Mouse (Mus musculus): Measurements from ENCODE around the gene Trmt112. TPM values are rescaled to one million over a fixed set of nuclear protein-coding genes. Genes with fewer than 3 reads are reported as not detected.

Trmt112 gene
- polyA plus RNA-seq, 2 experiments = 163 to 164 TPM

DNA sequence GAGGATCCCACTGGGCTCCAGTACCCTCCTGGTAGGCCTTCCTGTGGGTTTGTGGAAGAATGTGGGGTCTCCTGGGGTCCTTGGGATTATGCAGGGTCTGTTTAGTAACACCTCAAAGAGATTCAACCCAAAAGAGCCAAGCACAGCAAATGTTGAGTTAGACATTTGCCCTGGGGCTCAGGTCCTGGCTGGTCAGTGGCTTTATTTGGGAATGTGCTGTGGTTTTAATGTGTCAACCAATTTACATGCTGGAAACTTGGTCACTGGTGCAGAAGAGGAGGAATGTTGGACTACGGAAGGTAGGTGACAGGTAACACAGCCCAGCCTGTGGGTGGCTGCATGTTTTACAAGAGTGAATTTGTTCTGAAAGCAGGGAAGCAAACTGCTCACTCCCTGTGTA, 6.5 kb upstream of the Trmt112 start:
- Histone ChIP-seq H3K27me3 (ENCODE audit: control insufficient read depth, insufficient read depth, low read length) (no peaks in the 10 kb centered on the region), H3K4me3 (replicated peaks; ENCODE audit: low read length) (no peak overlapping the region), H3K4me2 (replicated peaks; ENCODE audit: low read depth, low read length, severe bottlenecking) (no peak overlapping the region), H3K36me3 (ENCODE audit: control insufficient read depth, insufficient read depth, low read length) (peaks cover 22% of the 10 kb centered on the region; the same call in 1 of the 2 replicates), H3K9ac (ENCODE audit: low read depth, low read length, severe bottlenecking) (no peak overlapping the region), H3K9me3 (ENCODE audit: control insufficient read depth, low read length) (no peaks in the 10 kb centered on the region), H3K27ac (replicated peaks; ENCODE audit: low read depth, low read length) (no peak overlapping the region), H3K4me1 (ENCODE audit: control insufficient read depth, insufficient read depth, low read length) (peaks cover 7% of the 10 kb centered on the region)
- no peak for TF ChIP-seq POLR2A (IDR thresholded peaks at IDR 0.05; ENCODE audit: borderline replicate concordance, extremely low read depth, insufficient read depth, insufficient read length)
- 82% methylated on average over 1 of the region's 1 CpGs for WGBS
- ATAC-seq (ENCODE audit: low FRiP score, low read depth) = no peak
- DNase-seq (ENCODE audit: low spot score) = no peak

DNA sequence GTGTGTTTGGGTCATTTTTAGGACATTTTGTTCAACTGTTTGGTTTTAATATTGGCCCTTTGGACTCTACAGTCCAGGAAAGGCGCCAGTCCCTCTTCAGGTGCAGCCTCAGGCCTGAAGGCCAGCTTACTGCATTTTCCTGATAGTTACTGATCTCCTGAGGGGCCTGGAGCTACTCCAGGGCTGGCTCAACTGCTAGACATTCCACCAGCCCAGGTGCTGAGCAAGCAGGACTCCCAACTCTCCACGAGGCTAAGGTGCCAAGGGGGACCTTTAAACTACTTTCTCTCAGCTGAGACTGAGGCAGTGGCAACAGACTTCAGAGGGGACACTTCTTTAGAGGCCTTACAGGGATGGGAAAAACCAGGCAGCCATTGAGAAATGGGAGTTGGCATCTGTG, 4.7 kb upstream of the Trmt112 start:
- Histone ChIP-seq H3K4me2 (replicated peaks; ENCODE audit: low read depth, low read length, severe bottlenecking) (no peak overlapping the region), H3K9ac (ENCODE audit: low read depth, low read length, severe bottlenecking) (no peak overlapping the region), H3K27me3 (ENCODE audit: control insufficient read depth, insufficient read depth, low read length) (no peaks in the 10 kb centered on the region), H3K4me3 (replicated peaks; ENCODE audit: low read length) (no peak overlapping the region), H3K4me1 (ENCODE audit: control insufficient read depth, insufficient read depth, low read length) (peaks cover 12% of the 10 kb centered on the region), H3K36me3 (ENCODE audit: control insufficient read depth, insufficient read depth, low read length) (peaks cover 22% of the 10 kb centered on the region; the same call in 1 of the 2 replicates), H3K9me3 (ENCODE audit: control insufficient read depth, low read length) (no peaks in the 10 kb centered on the region), H3K27ac (replicated peaks; ENCODE audit: low read depth, low read length) (no peak overlapping the region)
- DNase-seq (ENCODE audit: low spot score) (no peak), ATAC-seq (ENCODE audit: low FRiP score, low read depth) (no peak)
- no peak for TF ChIP-seq POLR2A (IDR thresholded peaks at IDR 0.05; ENCODE audit: borderline replicate concordance, extremely low read depth, insufficient read depth, insufficient read length)
- 77% methylated on average over 2 of the region's 2 CpGs for WGBS

DNA sequence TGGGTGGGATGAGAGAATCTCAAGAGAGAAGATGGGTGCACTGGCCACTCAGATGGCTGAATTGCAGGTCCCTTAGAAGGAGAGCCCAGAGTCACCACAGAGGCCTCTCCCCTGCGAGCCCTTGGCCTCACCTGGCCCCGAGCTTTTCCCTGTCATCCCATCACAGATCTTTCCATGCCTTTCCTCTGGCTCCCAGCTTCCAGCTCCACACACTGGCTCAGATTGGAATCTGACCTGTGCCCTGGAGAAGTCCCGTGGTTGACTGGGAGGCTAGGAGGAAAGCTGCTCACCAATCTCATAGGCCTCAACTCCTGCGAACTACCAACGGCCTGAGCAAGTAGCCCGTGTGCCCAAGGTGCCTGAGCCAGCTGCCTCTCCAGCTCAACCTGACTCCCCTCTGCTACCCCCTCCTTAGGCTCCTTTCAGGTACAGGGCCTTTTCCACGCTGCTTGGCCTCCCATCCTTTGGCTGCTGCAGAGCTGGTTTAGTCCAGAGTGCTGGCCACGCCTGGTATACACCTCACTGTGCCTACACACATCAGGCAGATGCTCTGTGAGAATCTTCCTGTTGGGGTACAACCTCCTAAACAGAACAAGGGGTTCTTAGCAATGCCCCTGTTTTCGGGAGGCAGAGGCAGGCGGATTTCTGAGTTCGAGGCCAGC, 3.9 kb upstream of the Trmt112 start:
- ATAC-seq (ENCODE audit: low FRiP score, low read depth) (no peak), DNase-seq (ENCODE audit: low spot score) (no peak)
- peaks cover 12% of the 10 kb centered on the region for H3K4me1 ChIP-seq (ENCODE audit: control insufficient read depth, insufficient read depth, low read length)
- H3K27me3 ChIP-seq (ENCODE audit: control insufficient read depth, insufficient read depth, low read length) = no peaks in the 10 kb centered on the region
- TF ChIP-seq POLR2A (IDR thresholded peaks at IDR 0.05; ENCODE audit: borderline replicate concordance, extremely low read depth, insufficient read depth, insufficient read length) = no peak
- peaks cover 22% of the 10 kb centered on the region; the same call in 1 of the 2 replicates for H3K36me3 ChIP-seq (ENCODE audit: control insufficient read depth, insufficient read depth, low read length)
- no peak overlapping the region for H3K9ac ChIP-seq (ENCODE audit: low read depth, low read length, severe bottlenecking)
- H3K9me3 ChIP-seq (ENCODE audit: control insufficient read depth, low read length) = no peaks in the 10 kb centered on the region
- H3K4me2 ChIP-seq (replicated peaks; ENCODE audit: low read depth, low read length, severe bottlenecking) = no peak overlapping the region
- no peak overlapping the region for H3K27ac ChIP-seq (replicated peaks; ENCODE audit: low read depth, low read length)
- H3K4me3 ChIP-seq (replicated peaks; ENCODE audit: low read length) = no peak overlapping the region
- WGBS = 91% methylated on average over 11 of the region's 11 CpGs

DNA sequence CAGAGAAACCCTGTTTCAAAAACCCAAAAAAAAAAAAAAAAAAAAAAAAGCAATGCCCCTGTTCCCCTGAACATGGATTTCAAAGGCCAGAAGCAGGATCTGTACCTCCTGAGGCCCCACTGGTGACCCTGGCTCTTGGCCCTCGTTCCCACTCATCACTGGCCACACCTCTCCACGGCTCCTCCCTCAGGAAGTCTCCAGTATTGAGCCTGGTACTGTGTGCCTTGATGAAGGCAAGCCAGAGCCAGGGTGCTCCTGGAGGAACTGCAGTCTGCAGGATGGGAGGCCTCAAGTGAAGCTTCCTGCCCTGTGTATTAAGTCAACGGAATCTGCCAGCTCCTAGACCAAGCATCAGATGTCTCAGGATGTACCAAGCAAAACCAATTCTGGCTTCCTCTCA, 3.3 kb upstream of the Trmt112 start:
- 87% methylated on average over 3 of the region's 3 CpGs for WGBS
- Histone ChIP-seq H3K4me3 (replicated peaks; ENCODE audit: low read length) (no peak overlapping the region), H3K4me2 (replicated peaks; ENCODE audit: low read depth, low read length, severe bottlenecking) (no peak overlapping the region), H3K27ac (replicated peaks; ENCODE audit: low read depth, low read length) (no peak overlapping the region), H3K9me3 (ENCODE audit: control insufficient read depth, low read length) (no peaks in the 10 kb centered on the region), H3K9ac (ENCODE audit: low read depth, low read length, severe bottlenecking) (no peak overlapping the region), H3K36me3 (ENCODE audit: control insufficient read depth, insufficient read depth, low read length) (peaks cover 25% of the 10 kb centered on the region), H3K27me3 (ENCODE audit: control insufficient read depth, insufficient read depth, low read length) (no peaks in the 10 kb centered on the region), H3K4me1 (ENCODE audit: control insufficient read depth, insufficient read depth, low read length) (peaks cover 12% of the 10 kb centered on the region)
- no peak for ATAC-seq (ENCODE audit: low FRiP score, low read depth)
- TF ChIP-seq POLR2A (IDR thresholded peaks at IDR 0.05; ENCODE audit: borderline replicate concordance, extremely low read depth, insufficient read depth, insufficient read length) = no peak
- DNase-seq (ENCODE audit: low spot score) = no peak

DNA sequence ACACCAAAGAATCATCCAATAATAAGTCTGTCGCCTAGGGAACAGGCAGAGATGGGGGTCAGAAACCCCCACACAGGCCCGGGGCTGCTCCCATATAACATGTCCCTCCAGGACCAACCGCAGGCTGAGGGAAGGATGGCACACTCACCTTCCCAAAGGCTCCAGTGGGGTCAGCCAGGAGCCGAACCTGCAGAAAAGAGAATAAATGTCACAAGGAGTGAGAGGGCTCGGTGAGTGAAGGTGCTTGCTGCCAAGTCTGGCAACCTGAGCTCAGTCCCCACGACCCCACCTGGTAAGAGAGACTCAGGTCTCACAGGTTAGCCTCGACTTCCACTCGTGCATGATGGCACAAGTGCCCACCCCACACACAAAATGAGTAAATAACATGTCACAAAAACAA, 2.4 kb upstream of the Trmt112 start:
- Histone ChIP-seq H3K4me1 (ENCODE audit: control insufficient read depth, insufficient read depth, low read length) (peaks cover 12% of the 10 kb centered on the region), H3K4me3 (replicated peaks; ENCODE audit: low read length) (no peak overlapping the region), H3K36me3 (ENCODE audit: control insufficient read depth, insufficient read depth, low read length) (peaks cover 34% of the 10 kb centered on the region), H3K9me3 (ENCODE audit: control insufficient read depth, low read length) (no peaks in the 10 kb centered on the region), H3K27me3 (ENCODE audit: control insufficient read depth, insufficient read depth, low read length) (no peaks in the 10 kb centered on the region), H3K4me2 (replicated peaks; ENCODE audit: low read depth, low read length, severe bottlenecking) (no peak overlapping the region), H3K9ac (ENCODE audit: low read depth, low read length, severe bottlenecking) (no peak overlapping the region), H3K27ac (replicated peaks; ENCODE audit: low read depth, low read length) (no peak overlapping the region)
- no peak for ATAC-seq (ENCODE audit: low FRiP score, low read depth)
- WGBS = 95% methylated on average over 8 of the region's 8 CpGs
- no peak for DNase-seq (ENCODE audit: low spot score)
- TF ChIP-seq POLR2A (IDR thresholded peaks at IDR 0.05; ENCODE audit: borderline replicate concordance, extremely low read depth, insufficient read depth, insufficient read length) = no peak

Data from limb, embryonic 14.5 days (tissue).